Mouse (Mus musculus): Measurements from ENCODE around the gene Anks1. TPM values are rescaled to one million over a fixed set of nuclear protein-coding genes. Genes with fewer than 3 reads are reported as not detected.
"Not testable (repeated sequence)": the region's sequence is repeated elsewhere in the genome, so short reads cannot be mapped to it uniquely, and the experiment has no call there.

Anks1 gene
- total RNA-seq, 2 experiments from 2014 or later: 38.3 to 40.1 TPM

DNA sequence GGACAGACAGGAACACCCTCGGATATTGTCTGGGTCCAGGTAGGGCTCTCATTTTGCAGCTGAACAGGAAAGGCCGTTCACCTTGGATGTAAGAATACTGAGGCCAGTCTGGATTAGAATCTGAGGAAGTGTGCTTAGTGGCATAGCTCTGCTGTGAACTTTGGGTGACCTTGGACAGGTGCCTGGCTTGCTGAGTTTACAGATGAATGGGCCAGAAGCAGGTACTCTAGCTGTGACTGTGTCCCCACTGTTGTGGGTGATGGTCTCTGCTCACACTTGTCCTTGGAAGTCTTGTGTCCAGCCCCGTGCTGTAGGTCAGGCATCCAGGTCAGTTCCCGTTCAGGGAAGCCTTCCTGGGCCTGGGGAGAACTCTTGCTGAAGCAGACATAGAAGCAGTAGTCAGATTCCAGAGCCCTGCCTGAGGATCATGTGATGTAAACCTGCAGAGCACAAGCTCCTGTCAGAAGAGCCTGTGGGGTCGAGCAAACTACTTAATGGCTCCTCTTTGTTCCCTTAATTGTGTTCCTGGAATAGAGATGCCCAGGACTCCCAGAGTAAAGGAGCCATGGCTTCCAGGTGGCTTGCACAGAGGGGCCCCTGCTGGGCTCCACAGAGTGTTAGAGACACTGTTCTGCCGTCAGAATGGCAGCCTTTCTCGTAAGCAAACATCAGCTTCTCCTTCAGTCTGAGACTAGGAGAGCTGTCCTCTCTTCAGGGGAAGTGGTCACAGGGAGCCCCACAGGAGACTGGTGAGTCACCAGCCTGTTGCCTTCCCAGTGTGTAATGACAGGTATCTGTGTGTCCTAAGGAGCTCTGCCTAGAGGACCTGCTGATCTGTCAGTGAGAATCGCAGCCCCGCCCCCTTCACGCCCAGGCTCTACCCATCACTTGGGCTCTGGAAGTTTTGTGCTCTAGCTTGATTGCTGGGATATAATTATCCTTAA, 85.2 kb downstream of the Anks1 start:
- DNase-seq (ENCODE audit: low spot score in 2 of 2): no peak

- no peak for DNase-seq (ENCODE audit: low spot score in 2 of 2)
Measured at GRCm38 (mm10) chr17:27996320-27996719, 87.2 kb downstream of the Anks1 start.

DNA sequence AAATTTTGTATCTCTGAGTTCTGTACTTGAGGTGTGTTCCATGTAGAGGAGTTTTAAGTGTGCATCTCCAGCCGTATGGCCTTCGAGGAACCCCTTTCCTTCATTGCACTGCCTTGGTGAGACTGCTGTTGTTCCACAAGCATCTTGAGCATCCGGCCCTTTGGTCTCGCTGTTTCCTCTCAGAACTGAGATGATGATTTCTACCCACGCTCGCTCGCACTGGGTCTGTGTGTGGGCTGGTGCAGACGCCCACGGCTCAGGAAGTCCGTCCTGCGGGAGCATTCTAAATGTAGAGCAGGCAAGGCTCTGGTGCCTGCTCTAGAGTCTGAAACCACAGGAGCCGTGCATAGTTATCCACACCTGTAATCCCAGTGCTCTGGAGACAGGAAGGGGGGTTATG, 88.1 kb downstream of the Anks1 start:
- DNase-seq (ENCODE audit: low spot score in 2 of 2): no peak

GRCm38 (mm10) chr17:27999683-28000273, 90.7 kb downstream of the Anks1 start:
- not testable (repeated sequence) for DNase-seq (ENCODE audit: low spot score in 2 of 2)

- no peak for DNase-seq (ENCODE audit: low spot score in 2 of 2)
Measured at GRCm38 (mm10) chr17:28000389-28000788, 91.3 kb downstream of the Anks1 start.

DNA sequence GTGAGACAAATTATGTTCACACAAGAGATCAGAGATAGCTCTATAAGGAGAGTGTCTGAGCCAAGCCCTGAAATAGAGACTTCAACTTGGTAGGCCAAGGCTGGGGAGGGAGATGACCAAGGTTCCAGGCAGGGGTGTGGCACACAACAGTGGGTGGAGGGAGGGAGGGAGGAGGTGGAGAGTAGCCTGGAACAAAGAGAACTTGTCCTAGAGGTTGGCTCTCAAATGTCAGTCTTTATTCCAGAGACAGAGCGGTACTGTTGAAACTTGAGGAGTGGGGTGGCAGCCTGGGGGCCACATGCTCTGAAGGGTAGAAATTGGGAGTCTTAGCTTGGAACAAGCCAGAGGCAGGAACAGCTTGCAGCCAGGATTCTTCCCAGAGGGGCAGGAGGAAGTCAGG, 91.7 kb downstream of the Anks1 start:
- no peak for DNase-seq (ENCODE audit: low spot score in 2 of 2)

DNA sequence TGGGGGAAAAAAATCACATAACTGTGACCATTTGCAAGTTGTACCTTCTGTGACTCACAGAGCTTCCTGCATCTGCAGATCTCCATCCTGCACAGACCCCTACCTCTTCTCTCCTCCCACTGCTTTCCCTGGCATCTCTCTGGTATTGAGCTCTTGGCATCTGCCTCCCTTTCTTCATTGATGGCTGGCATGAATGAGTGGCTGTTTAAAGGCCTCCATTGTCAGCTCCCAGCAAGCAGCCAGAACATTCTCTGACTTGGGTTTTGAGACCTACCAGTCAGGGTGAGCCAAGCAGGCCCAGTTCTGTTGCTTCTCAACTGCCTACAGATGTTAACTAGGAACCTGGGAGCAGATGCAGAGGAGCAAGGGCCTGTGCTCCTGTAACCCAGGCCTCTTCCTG, 96.3 kb downstream of the Anks1 start:
- DNase-seq (ENCODE audit: low spot score in 2 of 2): no peak

DNA sequence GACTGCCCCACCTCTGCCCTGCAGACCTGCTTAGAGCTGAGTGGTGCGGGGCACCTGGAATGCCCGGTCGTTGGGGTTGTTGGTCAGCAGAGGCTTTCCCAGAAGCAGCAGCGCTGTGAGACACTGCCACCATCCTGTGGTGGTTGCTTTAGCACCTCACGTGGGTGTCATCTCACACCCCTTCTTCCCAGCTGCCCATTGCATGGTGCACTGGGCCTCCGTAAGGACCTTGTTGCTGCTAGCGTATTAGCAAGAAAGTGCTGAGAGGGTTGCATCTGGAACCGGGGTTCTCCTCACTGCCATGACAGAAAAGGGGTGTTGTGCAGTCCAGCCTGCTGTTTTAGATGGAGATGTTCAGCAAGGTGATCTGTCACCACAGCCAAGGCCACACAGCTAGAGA, 97.1 kb downstream of the Anks1 start:
- no peak for DNase-seq (ENCODE audit: low spot score in 2 of 2)

DNA sequence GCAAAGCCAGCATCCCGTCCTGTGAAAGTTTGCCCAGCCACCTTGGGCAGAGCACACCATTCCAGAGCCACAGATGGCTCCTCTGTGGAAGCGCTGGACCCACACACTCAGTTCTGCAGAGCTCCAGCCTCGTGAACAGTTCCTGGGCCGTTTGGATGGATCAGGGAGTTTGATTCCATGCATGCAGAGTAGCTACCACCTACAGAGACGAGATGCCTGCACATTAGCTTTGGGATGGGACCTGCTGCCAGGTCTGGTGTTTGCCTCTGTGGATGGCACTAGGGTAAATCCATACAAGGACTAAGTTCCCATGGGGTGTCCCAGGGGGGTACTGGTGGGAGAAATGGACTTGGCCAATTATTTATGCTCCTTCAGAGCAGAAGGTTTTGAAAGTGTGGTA, 97.5 kb downstream of the Anks1 start:
- no peak for DNase-seq (ENCODE audit: low spot score in 2 of 2)

- DNase-seq (ENCODE audit: low spot score in 2 of 2): peak; percentile 27 to 61
Measured at GRCm38 (mm10) chr17:28007179-28007811, 98.2 kb downstream of the Anks1 start.

- DNase-seq (ENCODE audit: low spot score in 2 of 2): peak; percentile 64 to 70
Measured at GRCm38 (mm10) chr17:28007857-28008564, 98.9 kb downstream of the Anks1 start.

DNA sequence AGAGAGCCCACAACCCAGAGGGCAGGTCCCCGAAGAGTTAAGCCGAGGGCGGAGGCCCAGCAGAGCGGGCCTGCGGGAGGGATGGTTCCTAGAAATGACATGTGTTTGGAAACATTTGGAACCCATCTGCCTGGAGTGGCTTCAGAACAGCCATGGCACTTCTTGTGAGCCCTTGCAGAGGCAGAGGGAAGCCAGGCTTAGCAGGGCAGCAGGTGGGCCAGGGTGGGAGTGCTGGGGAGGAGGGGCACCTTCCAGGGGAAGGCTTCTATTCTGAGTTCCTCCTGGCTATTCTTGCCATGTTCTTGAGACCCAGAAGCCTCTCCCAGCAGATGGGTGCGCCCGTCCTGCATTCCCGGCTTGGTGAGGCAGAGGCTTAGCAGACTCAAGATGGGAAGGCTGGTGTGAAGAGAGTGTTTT, 99.5 kb downstream of the Anks1 start:
- DNase-seq (ENCODE audit: low spot score in 2 of 2): peak; percentile 23 to 55

GRCm38 (mm10) chr17:28009066-28009715, 100.1 kb downstream of the Anks1 start:
- no peak for DNase-seq (ENCODE audit: low spot score in 2 of 2)

DNA sequence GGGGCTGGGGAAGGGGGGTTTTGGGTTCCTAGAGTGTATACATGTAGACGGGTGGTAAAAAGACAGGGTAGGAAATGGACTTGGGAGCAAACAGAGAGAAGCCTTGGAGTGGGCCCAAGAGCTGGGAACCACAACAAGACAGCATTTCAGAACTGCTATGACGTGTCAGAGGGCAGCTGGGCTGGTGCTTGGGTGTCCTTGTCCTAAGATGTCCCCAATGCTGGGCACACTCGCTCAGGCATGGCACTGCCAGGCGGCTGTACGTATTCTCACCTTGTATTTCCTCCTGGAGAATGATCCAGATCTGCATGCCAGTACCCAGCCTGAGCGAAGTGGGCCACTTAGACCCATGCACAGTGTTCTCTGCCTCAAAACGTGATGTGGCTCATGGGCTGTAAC, 100.6 kb downstream of the Anks1 start:
- DNase-seq (ENCODE audit: low spot score in 2 of 2): peak in 1 of 2 experiments; percentile 17

DNA sequence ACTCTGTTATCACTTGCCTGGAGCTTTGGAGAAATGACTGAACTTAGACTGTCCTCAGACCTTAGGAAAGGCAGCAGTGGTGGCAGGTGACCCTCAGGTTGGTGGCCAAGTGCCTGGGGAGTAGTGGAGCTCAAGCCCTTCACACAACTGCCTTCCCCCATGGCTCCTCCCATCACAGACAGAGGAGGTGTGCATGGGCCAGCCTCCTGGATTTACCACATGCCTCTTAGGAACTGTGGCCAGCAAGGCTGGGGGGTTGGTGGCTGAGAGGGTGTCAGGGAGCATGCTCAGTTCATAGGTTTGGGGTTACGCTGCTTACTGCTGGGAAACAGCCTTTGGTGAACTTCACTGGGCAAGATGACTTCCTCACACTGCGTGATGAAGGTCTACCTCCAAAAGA, 101.8 kb downstream of the Anks1 start:
- peak in 1 of 2 experiments; percentile 15 for DNase-seq (ENCODE audit: low spot score in 2 of 2)

DNA sequence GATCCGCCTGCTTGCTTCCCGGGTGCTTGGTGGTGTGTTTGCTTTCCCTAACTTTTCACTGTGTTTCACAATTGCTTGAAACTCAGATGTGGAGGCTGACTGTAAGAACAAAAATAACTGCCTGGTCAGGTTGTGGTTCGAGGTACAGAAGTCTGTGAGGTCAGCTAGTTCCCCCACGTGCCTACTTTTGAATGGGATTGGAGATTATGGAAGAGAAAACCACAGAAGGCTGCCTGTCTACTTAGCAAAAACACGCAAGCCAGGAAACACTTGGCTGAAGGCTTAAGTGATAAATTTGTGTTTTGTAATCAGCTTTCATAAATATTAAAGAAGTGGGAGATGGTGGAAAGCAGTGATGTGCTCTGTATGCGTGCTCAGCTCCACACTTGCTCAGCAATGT, 103.7 kb downstream of the Anks1 start:
- DNase-seq (ENCODE audit: low spot score in 2 of 2): no peak

GRCm38 (mm10) chr17:28013259-28013875, 104.3 kb downstream of the Anks1 start:
- peak in 1 of 2 experiments; percentile 54 for DNase-seq (ENCODE audit: low spot score in 2 of 2)

DNA sequence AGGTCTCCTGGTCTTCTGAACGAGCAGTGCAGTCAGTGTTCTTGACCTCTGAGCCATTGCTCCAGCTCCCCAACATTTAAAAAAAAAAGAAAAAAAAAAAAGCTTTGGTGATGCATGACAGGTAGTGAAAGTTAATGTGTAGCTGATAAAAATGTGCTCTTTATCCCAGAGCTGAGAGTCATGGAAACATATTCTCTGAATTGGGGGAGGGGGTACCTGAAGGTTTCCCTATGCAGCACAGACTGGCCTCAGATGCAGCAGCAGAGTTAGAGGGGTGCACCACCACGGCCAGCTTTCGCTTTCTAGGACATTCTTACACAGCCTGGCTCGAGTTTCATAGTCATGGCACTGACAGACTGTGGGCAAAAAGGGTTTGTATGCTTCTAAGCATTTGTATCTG, 105.3 kb downstream of the Anks1 start:
- no peak for DNase-seq (ENCODE audit: low spot score in 2 of 2)

GRCm38 (mm10) chr17:28015068-28015730, 106.1 kb downstream of the Anks1 start:
- DNase-seq (ENCODE audit: low spot score in 2 of 2): no peak

Data from gastrocnemius, postnatal 4 days (tissue).